Mouse (Mus musculus): Measurements from ENCODE around the gene Hjurp. TPM values are rescaled to one million over a fixed set of nuclear protein-coding genes. Genes with fewer than 3 reads are reported as not detected.
A peak's percentile ranks its signal among the peaks of the same experiment; 100 is the strongest.

Hjurp gene
- total RNA-seq, 1 experiment from 2014 or later: 205 TPM

DNA sequence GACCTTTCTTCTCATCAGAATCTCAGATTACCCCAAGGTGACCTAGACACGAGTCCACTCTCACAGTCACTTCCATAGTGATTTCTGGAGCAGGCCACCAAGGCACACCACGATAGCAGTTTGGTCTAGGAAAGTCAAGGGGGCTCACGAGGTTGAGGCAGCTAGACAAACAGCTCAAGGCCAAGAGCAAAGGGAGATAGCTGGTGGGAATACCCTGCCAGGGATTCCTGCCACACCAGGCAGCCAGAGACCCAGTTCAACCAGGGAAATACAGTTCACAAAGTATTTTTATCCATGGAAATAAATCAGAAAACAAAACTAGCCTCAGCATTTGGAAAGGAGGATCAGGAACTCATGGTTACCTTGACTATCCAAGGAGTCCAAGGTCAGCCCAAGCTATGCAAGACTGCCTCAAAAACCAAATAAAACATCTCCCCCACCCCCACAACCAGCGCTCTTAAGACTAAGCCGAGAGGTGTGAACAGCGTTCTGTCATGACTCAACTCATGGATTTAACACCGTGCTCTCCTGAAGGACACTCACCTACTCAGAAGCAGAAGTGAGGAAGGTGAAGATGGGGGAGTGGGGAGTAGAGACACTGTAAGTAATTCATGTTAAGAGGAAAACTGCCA lies 13.1 kb downstream of the Hjurp start:
- no peak for ATAC-seq (replicated peaks; ENCODE audit: low read depth, poor library complexity, severe bottlenecking)

DNA sequence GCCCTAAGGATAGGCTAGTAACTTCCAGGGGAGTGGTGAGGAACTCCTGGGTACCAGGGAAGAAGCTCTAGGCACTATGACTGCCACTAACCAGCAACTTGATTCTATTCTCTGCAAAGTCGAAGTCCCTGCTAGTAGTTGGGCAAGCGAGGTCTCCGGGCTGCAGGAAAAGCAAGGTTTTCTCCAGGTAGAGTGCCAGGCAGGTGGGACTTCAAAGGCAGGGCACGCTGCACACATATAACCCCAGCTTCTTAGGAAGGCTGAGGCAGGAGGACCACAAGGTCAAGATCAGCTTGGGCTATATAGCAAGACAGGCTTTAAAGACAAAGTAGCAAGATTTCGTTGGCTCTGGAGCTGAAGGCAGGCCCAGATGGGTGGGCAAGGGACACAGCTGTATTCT lies 13.7 kb downstream of the Hjurp start:
- ATAC-seq (replicated peaks; ENCODE audit: low read depth, poor library complexity, severe bottlenecking): no peak

DNA sequence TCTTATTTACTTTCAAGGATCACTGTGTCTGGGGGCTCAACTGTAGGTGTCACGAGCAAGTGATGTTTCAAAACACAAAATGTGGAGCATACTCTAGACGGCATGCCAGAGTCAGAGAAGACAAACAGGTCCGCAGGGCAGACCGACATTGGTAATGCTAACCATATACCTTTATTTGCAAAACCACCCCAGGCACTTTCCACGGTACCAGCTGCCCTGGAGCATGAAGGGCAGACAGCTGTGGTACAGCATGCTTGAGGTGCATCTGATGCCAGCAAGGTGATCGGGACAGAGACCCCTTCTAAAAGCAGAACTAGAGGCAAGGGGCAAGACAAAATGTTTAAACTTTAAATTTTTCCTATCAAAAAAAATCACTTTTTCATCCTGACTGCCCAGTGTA lies 14.5 kb downstream of the Hjurp start:
- ATAC-seq (replicated peaks; ENCODE audit: low read depth, poor library complexity, severe bottlenecking): no peak

DNA sequence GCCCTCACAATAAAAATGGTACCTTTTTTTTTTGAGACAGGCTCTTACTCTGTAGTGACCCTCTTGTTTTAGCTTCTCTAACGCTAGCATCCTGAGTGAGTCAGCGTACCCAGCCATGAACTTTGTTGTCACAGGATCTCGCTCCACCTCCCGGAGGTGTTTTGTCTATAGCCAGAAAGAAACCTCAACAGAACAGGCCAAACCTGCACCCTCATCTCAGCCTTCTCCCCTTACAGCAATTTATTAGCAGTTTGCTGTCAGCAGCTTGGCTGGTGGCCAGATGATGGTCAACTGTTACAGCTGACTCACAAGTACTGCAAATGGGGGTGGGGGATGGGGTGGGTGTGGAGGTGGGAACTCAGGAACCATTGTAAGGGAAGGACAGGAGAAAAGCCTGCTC lies 15.2 kb downstream of the Hjurp start:
- ATAC-seq (replicated peaks; ENCODE audit: low read depth, poor library complexity, severe bottlenecking): peak; percentile 6

DNA sequence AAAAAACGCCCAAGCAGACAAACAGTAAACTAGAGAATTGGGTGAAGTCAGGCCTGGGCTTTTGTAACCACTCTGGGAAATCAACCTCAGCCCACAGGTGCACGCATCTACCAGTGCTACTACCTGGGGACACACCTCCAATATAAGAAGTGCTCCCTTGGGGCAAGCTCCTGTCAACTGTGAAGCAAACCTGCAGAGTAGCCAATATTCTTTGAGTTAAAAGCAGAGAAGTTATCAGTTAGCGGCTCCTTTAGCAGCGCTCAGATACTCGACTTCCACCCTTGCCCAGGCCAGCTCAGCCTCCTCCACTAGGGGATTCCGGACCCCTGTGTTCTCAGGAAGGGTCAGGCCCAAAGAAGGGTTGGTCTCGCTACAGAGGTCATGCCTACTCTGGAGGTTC lies 15.7 kb downstream of the Hjurp start:
- ATAC-seq (replicated peaks; ENCODE audit: low read depth, poor library complexity, severe bottlenecking): no peak

DNA sequence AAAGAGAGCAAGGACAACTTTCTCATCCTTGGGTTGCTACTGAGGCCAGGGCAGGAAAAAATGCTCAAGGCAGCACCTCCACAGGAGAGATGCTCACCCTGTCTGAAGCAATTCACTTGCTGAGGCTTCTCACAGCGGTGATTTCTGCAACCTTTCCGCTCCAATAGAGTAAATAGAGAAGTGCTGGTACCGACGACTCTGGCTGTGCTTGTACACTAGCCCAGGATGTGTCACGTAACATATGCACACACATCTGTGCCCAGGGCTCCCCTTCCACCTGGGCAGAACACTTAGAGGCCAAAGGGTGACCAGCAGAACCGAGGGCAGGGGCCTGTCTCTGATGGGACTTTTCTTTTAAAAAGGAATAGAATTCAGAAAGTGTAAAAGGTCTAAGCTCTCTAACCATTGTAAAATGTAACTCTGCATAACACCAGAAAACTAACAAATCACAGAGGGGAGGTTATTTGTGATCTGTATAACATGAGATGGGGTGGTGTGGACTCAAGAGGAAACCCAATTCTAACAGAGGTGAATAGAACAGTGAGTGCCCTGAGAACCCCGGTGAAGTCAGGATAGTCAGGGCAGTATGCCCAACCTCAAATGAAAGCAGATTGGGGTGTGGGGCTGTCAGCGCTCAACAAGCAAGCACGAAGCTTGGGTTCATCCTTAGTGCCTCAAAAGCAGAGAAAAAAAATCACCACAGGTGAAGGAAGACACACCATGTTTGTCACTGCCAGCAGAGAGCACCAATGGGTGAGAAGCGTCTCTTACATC lies 16.6 kb downstream of the Hjurp start:
- peak; percentile 2; the same call in 1 of the 2 replicates for ATAC-seq (replicated peaks; ENCODE audit: low read depth, poor library complexity, severe bottlenecking)

DNA sequence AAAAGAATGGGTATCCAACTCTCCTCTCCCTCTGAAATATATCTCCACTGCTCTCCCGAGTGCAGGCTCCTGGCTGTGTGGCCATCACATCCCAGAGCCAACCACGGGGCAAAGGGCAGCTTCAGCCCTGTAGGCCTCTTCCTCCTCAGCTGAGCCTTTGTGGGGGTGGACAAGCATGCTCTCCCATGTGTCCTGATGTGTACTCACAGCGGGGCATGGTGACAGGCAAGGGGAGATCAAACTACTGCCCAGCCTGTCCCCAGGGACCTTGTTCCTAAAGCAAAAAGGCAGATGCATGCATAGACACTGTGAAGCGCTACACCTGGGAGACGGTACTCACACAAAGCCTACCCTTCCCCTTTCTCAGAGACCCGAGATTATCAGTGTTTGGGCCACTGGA lies 17.3 kb downstream of the Hjurp start:
- ATAC-seq (replicated peaks; ENCODE audit: low read depth, poor library complexity, severe bottlenecking): no peak

DNA sequence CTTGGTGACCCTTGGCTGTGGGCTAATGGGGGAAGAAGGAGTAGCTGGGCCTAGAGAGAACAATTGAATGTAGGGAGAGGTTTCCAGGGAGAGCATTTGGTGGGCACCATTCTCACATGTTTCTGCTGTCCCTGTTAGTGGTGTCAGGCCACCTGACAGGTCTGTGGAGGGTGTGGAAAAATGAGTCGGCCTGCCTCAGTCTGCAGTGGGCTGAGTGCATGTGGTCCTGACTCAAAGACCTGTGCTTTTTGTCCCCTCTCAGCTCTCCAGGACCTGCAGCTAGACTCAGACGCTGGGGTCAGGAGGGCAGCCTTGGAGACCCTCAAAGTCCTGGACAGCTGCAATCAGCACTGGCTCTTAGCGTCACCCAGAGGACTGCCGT lies 17.8 kb downstream of the Hjurp start:
- no peak for ATAC-seq (replicated peaks; ENCODE audit: low read depth, poor library complexity, severe bottlenecking)

DNA sequence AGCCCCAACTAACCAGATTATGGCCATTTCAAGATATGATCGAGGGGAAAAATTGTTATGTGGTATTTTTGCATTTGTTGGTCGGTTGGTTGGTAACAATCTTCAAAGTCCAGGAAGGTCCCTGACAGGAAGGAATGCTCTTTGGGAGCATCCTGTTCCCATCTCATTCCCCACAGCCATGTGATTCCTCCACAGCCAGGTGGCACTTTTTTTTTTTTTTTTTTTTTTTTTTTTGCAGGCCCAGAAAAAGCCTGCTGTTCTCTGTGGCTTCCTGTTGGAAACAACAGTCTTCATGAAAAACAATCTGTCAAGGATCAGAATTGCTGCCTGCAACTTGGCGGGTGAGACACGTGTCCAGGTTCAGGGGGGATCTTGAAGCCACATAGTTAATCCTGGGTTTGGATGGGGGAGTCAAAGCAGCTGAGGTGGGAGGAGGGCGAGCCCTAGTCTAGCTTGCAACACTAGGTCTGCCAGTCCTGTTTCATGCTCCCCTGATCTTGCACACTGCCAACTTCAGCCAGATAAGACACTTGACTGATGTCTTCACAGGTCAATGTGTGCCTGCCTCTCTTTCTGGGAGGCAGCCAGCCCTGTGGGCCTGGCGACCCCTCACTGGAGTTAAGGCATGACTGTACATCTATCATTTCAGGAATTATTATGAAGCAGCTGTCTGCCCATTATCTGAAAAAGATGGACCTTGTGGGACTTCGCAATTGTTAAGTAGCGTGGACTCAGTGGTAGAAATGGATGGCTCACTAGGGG lies 18.4 kb downstream of the Hjurp start:
- peak; percentile 15 for ATAC-seq (replicated peaks; ENCODE audit: low read depth, poor library complexity, severe bottlenecking)

DNA sequence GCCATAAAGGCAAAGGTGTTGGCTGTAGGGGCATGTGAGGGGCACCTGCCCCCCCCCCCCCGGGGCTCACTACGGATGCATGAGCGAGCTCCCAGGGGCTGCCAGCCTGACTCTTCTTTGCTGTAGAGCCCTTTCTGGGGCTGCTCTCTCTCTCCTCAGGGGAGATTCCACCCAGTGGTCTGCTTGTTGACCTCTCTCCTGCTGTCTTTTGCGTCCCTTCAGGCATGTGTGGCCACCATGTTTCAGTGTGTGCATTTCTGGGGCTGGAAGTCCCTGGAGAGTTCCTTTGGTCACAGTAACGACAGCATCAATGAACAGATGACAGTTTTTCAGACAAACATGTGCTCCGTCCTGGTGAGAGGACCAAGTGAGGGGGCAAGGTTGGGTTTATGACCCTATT lies 19.1 kb downstream of the Hjurp start:
- ATAC-seq (replicated peaks; ENCODE audit: low read depth, poor library complexity, severe bottlenecking): no peak

DNA sequence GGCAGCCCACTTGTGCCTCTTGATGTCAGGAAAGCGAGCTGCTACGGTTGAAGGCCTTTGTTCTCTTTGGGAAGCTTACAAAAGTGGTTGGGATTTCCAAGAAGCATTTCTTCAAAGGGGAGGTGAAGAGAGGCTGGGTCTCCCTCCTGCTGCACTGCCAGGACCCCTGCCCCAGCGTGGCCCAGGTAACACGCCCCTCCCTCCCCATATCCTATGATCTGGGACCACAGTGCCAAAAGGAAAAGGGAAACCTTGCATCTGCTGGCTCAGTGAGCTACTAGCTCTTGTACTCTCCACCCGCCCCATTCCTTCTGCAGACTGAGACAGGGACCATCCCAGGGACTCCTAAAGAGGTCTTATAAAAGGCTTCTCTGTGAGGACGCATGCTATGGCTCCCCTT lies 19.8 kb downstream of the Hjurp start:
- ATAC-seq (replicated peaks; ENCODE audit: low read depth, poor library complexity, severe bottlenecking): no peak

DNA sequence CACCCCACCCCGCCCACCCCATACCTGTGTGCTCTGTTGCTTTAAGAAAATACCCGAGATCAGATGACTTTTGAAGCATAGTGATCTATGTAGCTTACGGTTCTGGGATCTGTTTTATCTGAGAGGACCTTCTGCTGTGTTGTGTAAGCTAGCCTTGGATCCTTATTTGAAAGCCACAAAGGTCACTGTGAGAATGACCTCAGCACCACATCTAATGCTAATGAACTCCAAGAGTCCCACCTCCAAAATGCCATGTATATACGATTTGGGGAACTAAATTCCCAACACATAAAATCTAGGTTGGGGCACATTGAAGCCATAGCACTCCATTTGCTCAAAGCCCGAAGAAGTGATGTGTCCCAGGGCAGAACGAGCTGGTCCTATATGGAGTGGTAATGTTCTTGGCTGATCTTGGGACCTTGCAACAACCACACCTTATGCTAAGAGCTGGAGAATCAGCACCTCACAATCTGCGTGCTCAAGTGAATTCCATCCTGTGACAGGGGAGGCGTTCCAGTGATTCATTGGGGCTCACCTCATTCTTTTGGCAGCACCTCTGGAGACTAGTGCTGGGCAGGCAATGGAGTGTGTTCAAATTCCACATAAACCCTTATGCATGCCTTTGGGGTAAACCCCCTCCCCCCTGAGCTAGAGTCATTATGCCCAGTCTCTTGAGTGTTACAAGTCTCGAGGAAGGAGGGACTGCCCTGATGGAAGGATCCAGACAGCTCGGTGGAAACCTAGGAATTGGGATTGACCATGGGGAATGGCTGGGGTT lies 20.4 kb downstream of the Hjurp start:
- ATAC-seq (replicated peaks; ENCODE audit: low read depth, poor library complexity, severe bottlenecking): no peak

DNA sequence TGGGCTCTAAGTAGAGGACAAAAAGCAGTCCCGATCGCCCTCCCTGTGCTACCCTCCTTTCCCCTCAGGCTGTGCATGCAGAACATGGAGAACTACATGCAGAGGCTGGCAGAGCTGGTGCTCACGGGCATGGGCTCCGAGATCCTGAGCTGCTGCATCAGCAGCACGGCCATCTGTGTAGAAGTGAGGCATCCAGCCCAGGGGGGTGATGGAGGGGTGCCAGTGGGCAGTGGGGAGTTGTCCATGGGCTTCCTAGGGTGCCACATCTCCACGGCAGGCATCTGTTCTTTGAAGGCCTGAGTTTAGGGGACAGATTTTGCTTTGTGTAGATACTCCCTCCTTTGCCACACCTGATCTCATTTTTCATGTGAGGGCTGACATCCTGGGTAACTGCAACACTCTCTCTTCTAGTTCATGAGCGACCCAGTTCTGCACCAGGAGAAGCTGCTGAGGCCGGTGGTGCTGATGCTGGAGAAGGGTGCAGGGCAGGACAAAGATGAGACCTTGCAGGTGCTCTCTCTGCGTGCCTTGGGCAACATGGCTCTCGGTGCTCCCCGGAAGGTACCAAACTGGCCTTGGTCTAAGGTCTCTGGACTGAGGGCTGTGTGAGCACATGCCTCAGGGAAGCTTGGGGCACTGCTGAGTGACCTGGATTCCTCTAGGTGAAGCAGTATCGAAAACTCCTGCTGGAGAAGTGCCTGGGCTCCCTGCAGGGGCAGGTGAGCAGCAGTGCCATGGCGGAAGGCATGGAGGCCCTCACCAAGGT lies 21.3 kb downstream of the Hjurp start:
- ATAC-seq (replicated peaks; ENCODE audit: low read depth, poor library complexity, severe bottlenecking): no peak

DNA sequence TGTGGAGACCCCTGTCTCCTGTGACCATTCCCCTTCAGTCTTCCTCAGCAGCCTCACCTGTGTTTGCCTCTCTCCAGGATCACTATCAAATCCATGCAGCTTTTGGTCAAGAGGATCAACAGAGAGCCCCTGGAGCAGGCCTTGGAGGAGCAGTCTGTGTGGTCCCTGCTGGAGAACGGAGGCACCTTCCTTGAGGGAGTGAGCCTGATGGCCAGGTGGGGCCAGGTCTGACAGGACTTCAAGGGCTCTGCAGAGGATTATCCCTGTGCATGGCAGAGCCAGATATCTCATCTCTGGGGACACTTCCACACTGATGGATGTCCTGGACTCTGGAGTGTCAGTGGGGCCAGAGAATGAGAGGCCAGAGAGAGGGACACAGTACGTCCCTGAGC lies 22.0 kb downstream of the Hjurp start:
- ATAC-seq (replicated peaks; ENCODE audit: low read depth, poor library complexity, severe bottlenecking): no peak

DNA sequence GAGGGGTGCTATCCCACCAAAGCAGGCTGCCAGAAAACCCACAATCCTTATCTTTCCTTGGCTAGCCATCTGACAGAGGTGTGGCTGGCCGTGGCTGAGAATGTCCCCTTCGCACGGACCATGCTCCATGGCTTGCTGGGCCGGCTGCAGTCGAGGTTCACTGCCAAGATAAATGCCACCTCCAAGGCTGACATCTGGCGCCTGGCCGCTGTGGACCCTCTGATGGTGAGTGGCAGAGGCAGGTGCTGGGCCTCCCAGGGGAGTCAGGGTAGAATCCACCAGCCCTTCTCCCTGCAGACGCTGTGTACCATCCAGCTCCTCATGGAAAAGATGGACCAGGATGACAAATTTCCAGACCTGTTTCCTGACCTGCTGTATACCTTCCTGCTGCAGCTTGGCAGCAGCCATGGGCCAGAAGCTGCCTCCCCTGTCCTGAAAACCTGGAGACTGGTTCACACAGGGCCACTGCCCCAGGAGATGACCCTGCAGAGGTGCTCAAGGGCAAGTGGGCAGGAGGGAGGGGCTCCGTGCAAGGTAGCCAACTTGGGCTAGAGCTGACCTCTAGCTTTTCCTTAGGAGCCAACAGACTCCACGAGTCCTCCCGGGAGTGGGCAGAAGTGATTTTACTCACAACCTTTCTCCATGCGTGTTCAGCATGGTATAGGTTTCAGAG lies 22.5 kb downstream of the Hjurp start:
- ATAC-seq (replicated peaks; ENCODE audit: low read depth, poor library complexity, severe bottlenecking): no peak

DNA sequence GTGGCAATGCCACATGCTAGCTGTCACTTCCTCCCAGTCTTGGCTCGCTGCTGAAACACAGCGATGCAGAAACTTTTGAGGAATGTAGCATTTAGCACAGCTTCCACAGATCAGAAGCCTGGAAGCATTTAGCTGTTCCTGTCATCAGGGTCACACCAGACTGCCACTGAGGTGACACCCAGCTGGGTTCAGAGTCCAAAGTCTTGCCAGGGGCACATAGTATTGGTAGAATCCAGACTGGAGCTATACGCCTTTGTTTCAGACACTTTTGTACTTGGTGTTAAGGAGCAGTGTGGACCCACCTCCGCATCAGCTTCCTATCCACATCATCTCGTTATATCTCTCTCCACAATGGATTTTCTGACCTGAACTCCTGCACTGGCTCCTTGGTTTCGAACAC lies 23.9 kb downstream of the Hjurp start:
- no peak for ATAC-seq (replicated peaks; ENCODE audit: low read depth, poor library complexity, severe bottlenecking)

DNA sequence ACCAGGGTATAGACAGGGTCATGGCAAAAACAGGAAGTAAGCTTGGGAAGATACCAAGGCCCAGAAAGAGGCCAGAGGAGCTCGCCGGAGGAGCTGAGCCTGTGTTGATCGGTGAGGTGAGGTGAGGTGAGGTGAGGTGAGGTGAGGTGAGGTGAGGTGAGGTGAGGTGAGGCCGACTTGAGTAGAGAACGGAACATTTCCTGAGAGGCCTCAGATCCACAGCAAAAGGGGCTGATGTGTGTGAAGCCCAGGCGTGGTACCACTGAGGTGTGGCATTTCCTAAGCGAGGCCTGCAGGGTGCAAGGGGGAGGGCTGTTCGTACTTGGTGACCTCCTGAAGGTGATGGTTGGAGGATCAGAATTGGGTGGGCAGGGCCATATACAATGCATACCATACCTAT lies 24.3 kb downstream of the Hjurp start:
- ATAC-seq (replicated peaks; ENCODE audit: low read depth, poor library complexity, severe bottlenecking): 0 out of 2 replicates have a peak, but pooled peaks have one; percentile 9

DNA sequence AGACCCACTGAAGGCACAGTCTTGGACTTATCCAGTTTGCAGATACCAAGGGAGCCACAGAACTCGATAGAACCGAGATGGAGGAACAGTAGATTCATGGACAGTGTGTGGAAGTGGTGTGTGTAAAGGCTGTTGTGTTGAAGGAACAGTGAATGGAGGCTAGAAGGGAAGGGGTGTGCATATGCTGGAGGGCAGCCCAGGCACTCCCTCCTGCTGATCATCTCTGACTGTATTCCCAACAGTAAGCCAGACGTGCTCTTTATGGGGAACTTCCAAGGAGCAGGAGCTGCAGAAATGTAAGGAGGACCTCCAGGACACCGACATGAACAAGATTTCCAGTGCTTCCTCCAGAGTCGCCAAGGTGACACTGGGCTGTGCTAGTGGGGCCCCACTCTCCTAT lies 27.4 kb downstream of the Hjurp start:
- ATAC-seq (replicated peaks; ENCODE audit: low read depth, poor library complexity, severe bottlenecking): no peak

DNA sequence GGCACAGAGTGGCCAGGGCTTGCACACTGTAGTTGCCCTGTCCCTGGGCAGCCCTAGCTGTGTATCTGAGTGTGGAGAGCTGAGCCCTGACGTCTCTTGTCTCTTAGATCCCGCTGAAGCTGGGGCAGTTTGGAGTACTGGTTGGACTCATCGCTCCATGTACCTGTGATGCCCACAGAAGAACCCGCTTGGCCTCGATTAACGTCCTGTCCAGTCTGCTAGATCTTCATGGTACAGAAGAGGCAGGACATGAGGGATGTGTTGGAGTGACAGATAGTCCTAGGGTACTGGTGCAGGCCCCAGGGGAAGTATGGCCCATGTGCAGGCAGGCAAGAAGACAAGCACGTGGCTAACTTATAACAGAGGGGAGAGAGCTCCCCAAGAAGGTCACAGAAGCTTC lies 27.8 kb downstream of the Hjurp start:
- no peak for ATAC-seq (replicated peaks; ENCODE audit: low read depth, poor library complexity, severe bottlenecking)

Data from common myeloid progenitor, adult 5-6 weeks (primary cell).